Mouse (Mus musculus): ENCODE data around the gene Gdf3.
"Not testable (repeated sequence)": the region's sequence is repeated elsewhere in the genome, so short reads cannot be mapped to it uniquely, and the experiment has no call there.

Gene Gdf3

GRCm38 (mm10) chr6:122606661-122607060 is 3.2 kb downstream of the Gdf3 start:
- no peak for DNase-seq (ENCODE audit: extremely low spot score, low spot score)

DNA sequence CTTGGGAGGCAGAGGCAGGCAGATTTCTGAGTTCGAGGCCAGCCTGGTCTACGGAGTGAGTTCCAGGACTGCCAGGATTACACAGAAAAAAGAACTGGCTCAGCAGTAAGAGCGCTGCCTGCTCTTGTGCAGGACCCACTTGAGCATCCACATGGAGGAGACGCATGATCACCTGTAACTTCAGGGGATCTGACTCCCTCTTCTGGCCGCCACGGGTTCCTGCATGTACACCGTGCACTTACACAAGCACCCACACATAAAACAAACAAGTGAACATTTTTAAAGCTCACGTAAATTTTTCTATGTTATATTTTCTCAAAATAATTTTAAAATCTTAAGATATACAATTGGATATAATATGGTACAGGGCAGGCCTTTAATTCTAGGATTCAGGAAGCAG is 4.4 kb downstream of the Gdf3 start:
- DNase-seq (ENCODE audit: extremely low spot score, low spot score) = no peak

GRCm38 (mm10) chr6:122604260-122604659 is 5.6 kb downstream of the Gdf3 start:
- DNase-seq (ENCODE audit: extremely low spot score, low spot score) = no peak

DNA sequence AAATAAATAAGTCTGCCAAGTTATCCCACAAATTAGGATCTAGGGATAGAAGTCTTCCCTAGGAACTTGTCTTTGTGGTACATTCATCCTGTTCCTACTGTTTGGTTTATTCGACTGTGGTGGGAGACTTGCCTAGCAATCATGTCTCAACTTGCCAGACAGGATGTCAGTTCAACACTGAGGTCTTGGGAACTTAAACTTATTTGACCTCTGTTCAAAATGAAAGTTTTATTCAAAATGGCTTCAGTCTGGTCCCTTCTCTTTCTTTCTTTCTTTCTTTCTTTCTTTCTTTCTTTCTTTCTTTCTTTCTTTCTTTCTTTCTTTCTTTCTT is 6.9 kb downstream of the Gdf3 start:
- DNase-seq (ENCODE audit: extremely low spot score, low spot score) = no peak

DNA sequence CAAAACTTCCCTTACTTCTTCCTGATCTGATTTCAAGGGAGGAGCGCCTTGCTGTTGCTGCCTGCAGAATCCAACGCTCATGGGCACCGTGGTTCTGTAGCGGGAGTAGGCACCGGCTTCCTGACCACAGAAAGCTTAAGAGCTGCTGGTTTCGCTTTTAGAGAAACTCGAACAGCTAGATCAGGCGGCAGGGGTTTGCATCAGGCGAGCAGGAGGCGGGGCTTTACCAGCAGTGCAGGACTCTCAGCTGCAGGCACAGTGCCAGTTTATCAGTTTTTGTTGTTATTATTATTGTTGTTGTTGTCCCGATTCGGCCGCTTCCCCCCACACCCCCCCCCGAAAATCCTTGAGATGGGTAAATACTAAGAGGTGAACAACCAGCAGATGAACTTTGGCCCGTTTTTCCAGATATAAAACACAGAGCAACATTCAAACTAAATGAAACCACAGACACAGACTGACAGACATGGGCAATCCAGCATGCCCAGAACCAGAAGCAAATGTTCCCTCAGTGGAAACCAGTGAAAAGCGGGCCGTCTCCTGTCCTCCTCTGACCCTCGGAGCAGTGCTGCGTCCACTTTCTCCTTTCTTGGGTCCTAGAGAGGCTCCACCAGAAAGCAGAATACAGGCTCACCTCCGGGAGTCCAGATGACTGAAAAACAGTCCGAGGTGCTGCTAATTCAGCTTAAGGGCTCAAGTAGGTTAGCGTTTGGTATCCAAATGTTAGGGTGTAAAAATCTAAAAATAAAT is 7.5 kb downstream of the Gdf3 start, which contains the start of gene Apobec1:
Gene Apobec1 (minus strand): TSS at position 203 of the 750 bp plus-strand sequence.
- DNase-seq (ENCODE audit: extremely low spot score, low spot score) = peak; percentile 45

GRCm38 (mm10) chr6:122601615-122602014 is 8.3 kb downstream of the Gdf3 start:
- no peak for DNase-seq (ENCODE audit: extremely low spot score, low spot score)

GRCm38 (mm10) chr6:122601031-122601430 is 8.9 kb downstream of the Gdf3 start:
- no peak for DNase-seq (ENCODE audit: extremely low spot score, low spot score)

DNA sequence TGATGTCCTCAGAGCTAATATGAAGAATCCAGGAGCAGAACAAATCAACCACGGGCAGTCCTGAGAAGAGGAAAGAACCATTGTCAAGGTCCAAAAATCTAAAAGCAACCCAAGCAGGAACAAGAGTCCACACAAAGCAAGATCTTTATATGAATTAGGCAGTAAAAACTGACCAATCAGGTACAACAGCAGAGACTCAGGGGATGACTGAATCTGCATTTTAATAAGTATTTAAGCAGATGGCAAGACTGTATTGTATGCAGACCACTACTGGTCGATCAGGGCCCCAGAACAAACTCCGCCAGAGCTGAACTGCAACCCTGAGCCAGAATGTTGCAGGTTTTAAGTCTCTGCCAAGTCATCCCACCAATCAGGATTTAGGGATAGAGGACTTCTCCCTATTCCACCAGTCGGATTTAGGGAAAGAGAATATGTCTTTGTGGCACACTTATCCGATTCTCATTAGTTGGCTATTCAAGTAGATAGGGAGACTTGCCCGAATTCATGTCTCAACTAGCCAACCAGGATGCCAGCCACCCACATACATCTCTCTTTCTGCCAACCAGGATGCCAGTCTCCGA is 9.7 kb downstream of the Gdf3 start:
- no peak for DNase-seq (ENCODE audit: extremely low spot score, low spot score)

DNA sequence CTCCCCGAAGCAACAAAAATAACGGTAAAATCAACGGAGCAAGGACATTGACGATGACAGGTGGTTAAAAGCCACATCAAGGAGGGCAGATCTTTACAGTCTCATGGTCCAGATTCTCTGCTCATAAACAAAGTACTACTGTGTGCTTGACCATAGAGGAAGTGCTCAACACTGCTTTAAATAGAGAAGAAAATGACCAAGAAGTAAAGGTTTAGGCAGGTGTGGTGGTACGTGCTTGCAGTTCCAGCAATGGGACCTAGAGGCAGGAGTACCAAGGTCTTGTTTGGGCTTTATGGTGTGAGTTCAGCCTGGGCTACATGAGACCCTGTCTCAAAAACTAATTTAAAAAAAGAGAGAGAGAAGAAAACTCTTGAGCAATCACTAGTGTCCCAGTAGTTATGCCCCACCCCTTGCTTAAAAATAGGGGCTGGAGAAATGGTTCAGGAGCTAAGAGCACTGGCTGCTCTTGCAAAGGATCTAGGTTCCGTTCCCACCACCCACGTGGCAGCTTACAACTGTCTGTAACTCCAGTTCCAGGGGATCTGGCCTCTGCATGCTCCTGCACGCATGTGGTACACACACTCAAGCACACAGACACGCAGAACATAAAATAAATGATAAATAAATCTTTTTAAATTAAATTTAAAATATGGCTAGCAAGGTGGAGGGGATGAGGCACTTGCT is 10.7 kb downstream of the Gdf3 start:
- no peak for DNase-seq (ENCODE audit: extremely low spot score, low spot score)

DNA sequence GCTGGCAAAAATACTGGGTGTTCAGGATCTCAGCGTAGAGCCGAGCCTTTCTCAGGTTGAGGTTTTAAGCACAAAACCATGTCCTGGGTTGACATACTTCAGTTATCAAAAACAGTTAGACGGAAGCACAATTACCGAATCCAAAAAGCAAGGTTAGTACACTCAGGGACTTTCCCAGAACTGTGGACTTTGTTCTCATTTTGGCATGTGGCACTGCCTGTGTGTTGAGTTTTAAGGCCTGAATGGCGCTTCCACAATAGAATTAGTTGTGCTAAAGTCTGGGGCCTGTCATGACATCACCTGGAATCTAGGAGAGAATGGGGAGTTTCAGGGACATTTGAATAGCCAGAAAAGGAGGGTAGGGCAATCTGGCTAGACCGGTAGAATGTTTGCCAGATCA is 11.5 kb downstream of the Gdf3 start:
- DNase-seq (ENCODE audit: extremely low spot score, low spot score) = no peak

DNA sequence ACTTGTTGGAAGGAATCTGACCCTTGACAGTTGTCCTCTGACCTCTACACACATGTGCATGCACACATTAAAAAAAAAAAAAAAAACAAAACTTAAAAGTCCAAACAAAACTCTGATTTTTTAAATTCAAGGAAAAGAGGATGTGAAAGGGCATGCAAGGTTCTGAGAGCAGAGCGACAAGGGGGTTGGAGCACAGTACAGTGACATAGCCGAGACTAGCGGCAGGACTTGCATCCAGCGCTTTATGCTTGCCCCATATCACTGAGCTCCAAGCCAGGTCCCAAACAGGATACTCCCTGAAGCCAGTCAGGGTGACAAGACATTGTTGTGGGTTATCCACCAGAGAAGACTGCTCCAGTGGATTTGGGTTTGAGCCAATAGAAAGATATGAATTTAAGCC is 11.9 kb downstream of the Gdf3 start:
- no peak for DNase-seq (ENCODE audit: extremely low spot score, low spot score)

DNA sequence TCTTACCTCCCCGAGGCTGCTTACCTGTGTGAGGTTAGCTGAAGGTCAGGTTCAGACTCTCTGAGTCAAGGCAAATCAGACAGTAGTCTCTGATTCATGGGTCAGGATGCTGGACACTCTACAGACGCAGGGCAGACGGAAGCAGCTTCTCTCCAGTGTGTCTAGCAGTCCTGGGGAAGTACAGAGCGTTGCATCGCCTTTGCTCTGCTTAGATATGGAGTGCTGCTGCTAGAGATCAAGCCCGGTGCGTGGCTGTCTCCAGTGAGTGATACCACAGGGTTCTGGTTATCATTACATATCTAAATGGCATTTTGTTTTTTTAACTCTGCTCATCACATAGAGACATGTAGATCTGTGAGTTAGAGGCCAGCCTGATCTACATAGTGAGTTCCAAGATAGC is 13.3 kb downstream of the Gdf3 start:
- no peak for DNase-seq (ENCODE audit: extremely low spot score, low spot score)

DNA sequence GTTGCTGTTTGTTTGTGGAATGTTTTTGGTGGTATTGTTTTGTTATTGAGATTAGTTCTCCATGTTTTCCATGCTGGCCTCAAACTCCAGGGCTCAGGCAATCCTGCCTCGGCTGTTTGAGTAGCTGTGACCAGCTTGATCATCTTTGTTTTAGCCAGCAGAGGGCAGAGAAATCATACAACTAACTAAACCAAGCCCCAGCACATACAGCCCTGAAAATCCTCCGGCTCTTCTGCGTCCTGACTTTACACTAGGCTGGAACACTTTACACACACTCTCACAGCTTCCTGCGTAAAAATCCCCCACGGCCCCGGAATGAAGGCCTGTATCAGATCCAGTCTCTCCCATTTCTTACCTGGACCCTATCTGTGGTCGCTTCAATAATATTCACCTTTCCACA is 14.2 kb downstream of the Gdf3 start:
- DNase-seq (ENCODE audit: extremely low spot score, low spot score) = no peak

DNA sequence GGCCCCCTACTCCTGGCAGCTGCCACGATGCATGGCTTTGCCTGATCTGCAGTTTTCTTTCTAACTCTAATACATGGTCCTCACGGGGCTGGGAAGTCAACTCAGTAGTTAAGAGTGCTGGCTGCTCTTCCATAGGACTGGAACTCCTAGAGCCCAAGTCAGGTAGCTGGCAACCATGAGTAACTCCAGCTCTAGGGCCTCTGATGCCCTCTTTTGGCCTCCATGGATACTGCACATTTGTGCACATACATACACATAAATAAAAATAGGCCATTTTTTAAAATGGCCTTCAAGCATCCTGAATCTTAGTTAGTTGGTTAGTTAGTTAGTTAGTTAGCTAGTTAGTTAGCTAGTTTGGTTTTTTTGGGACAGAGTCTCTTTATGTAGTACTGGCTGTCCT is 17.0 kb downstream of the Gdf3 start:
- no peak for DNase-seq (ENCODE audit: extremely low spot score, low spot score)

GRCm38 (mm10) chr6:122591027-122591758 is 18.7 kb downstream of the Gdf3 start:
- DNase-seq (ENCODE audit: extremely low spot score, low spot score) = no peak

- DNase-seq (ENCODE audit: extremely low spot score, low spot score) = no peak
Measured at GRCm38 (mm10) chr6:122579086-122579485, 30.8 kb downstream of the Gdf3 start.

- DNase-seq (ENCODE audit: extremely low spot score, low spot score) = no peak
Measured at GRCm38 (mm10) chr6:122577030-122577429, 32.9 kb downstream of the Gdf3 start.

DNA sequence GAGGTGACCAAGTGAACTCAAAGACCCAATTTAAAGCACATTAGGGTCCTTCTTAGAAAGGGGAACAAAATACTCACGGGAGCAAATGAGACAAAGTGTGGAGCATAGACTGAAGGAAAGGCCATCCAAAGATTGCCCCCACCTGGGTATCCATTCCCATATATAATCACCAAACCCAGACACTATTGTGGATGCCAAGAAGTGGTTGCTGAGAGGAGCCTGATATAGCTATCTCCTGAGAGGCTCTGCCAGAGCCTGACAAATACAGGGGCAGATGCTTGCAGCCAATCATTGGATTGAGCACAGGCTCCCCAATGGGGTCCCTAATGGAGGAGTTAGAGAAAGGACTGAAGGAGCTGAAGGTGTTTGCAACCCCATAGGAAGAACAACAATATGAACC is 34.9 kb downstream of the Gdf3 start:
- not testable (repeated sequence) for DNase-seq (ENCODE audit: extremely low spot score, low spot score)

- no peak for DNase-seq (ENCODE audit: extremely low spot score, low spot score)
Measured at GRCm38 (mm10) chr6:122571617-122571959, 38.3 kb downstream of the Gdf3 start.

GRCm38 (mm10) chr6:122570695-122571616 is 38.9 kb downstream of the Gdf3 start:
- no peak for DNase-seq (ENCODE audit: extremely low spot score, low spot score)

DNA sequence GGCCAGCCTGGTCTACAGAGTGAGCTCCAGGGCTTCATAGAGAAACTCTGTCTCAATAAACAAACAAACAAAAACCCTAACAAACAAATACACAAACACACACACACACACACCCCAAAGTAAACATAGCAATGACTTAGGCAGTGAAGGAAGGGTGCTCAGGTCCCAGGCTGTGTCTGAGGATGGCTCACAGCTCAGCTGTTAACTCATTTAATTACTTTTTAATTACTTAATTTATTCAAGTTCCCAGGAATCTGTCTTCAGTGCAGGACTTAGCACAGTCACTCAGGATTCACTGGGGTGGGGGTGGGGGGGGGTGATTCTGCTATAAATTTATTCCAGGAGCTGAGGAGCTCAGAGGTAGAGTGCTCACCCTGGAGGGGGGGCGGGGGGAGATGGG is 40.1 kb downstream of the Gdf3 start:
- DNase-seq (ENCODE audit: extremely low spot score, low spot score) = no peak

All from neural tube, embryonic 10.5 days (tissue).